Comparison of ENCODE assay signal across 9 mouse cellular contexts in the genomic region with DNA sequence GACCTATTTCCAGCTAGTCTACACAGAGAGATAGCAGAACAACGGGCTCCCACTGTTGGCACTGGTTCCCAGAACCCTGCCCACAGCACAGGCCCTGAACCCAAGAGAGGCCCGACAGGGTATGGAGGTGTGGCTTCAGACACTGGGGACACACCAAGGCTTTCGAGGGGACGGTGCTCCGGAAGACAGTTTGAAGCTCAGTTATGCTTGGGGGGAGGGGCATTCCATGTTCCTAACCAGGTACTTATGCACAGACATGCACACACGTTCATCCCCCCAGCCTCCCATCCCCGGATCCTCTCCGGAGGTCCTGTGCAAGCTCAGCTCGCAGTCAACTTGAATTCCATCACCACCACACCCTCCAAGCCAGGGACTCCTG. TPM values are rescaled to one million over a fixed set of nuclear protein-coding genes. Genes with fewer than 3 reads are reported as not detected.
DNase-seq lines count a peak whose midpoint lies in the region; ATAC-seq and TF ChIP-seq lines count a peak whose summit lies in the region.
"Had no signal": no experiment of that assay in that cellular context is flagged by ENCODE, and none has a peak within 500 bp of the region (broad histone marks: within the 10 kb centered on the region; RNA-seq: fewer than 3 reads in every experiment).

No protein-coding gene starts in this region.

- H3K4me3 ChIP-seq in bone marrow, adult 2 months (replicated peaks; ENCODE audit: control insufficient read depth, low read depth, low read length): no peak overlapping the region
- no peak overlapping the region for H3K4me3 ChIP-seq in hindbrain, embryonic 15.5 days
- H3K4me3 ChIP-seq in spleen, adult 2 months (ENCODE audit: extremely low read depth, insufficient read depth, insufficient read length): peak overlapping the region; percentile 22; the same call in 1 of the 2 replicates

- no peak for TF ChIP-seq POLR2A in bone marrow, adult 2 months (IDR thresholded peaks at IDR 0.05; ENCODE audit: borderline replicate concordance, control insufficient read depth, low read depth, low read length)
- TF ChIP-seq POLR2A in spleen, adult 2 months (IDR thresholded peaks at IDR 0.05; ENCODE audit: low read depth, low read length): no peak

- no peaks in the 10 kb centered on the region for H3K36me3 ChIP-seq in hindbrain, embryonic 15.5 days
- H3K36me3 ChIP-seq in spleen, adult 2 months (ENCODE audit: control insufficient read depth, insufficient read depth, low read length): no peaks in the 10 kb centered on the region

- DNase-seq in spleen, adult 2 months (ENCODE audit: low read depth in 1 of 2, low spot score in 2 of 2): peak in 1 of 2 experiments; percentile 64
- DNase-seq in urinary bladder, postnatal 14 days (ENCODE audit: low spot score): no peak
- DNase-seq in adrenal gland, postnatal 10 days: no peak
- DNase-seq in MN1 (ENCODE audit: low spot score): no peak
- DNase-seq: lung, postnatal 14 days; right cerebral cortex, postnatal 4 days had no signal

- no peak for TF ChIP-seq CTCF in bone marrow, adult 2 months (IDR thresholded peaks at IDR 0.05; ENCODE audit: control insufficient read depth, insufficient read depth, low read length)
- no peak for TF ChIP-seq CTCF in spleen, adult 2 months (IDR thresholded peaks at IDR 0.05; ENCODE audit: extremely low read depth, insufficient read depth, insufficient read length, insufficient replicate concordance)

- no peak overlapping the region for H3K9ac ChIP-seq in hindbrain, embryonic 15.5 days

- no peaks in the 10 kb centered on the region for H3K27me3 ChIP-seq in hindbrain, embryonic 15.5 days
- H3K27me3 ChIP-seq in spleen, adult 2 months (ENCODE audit: control insufficient read depth, insufficient read depth, low read length): no peaks in the 10 kb centered on the region

- peaks cover 9% of the 10 kb centered on the region for H3K4me1 ChIP-seq in bone marrow, adult 2 months (ENCODE audit: control insufficient read depth, insufficient read depth, low read length)
- H3K4me1 ChIP-seq in hindbrain, embryonic 15.5 days (replicated peaks): peaks cover 76% of the 10 kb centered on the region
- peaks cover 55% of the 10 kb centered on the region for H3K4me1 ChIP-seq in spleen, adult 2 months (ENCODE audit: control insufficient read depth, insufficient read depth, insufficient read length)

- whole genome bisulfite sequencing in bone marrow, adult 2 months: under 1% methylated on average over 9 of the region's 9 CpGs
- WGBS in hindbrain, embryonic 15.5 days: 31% methylated on average over 9 of the region's 9 CpGs
- WGBS in spleen, adult 2 months: 3% methylated on average over 9 of the region's 9 CpGs

- H3K9me3 ChIP-seq in hindbrain, embryonic 15.5 days: no peaks in the 10 kb centered on the region

- ATAC-seq in CD4-positive, CD25-positive, alpha-beta regulatory T cell, adult 4 months: peak; percentile 7
- no peak for ATAC-seq in hindbrain, embryonic 15.5 days (ENCODE audit: low FRiP score, low read depth)

- peak overlapping the region; percentile 44 for H3K27ac ChIP-seq in bone marrow, adult 2 months (ENCODE audit: control insufficient read depth, insufficient read depth, low read depth, low read length, poor library complexity)
- H3K27ac ChIP-seq in hindbrain, embryonic 15.5 days (replicated peaks): no peak overlapping the region
- peak overlapping the region; percentile 85 for H3K27ac ChIP-seq in spleen, adult 2 months (ENCODE audit: insufficient read depth, low read length)

- peak overlapping the region; percentile 37 for H3K4me2 ChIP-seq in hindbrain, embryonic 15.5 days

RNA-seq across cellular contexts. Expression of a gene that starts 4.8 kb away (rescaled TPM):
- polyA plus RNA-seq in CD4-positive, CD25-positive, alpha-beta regulatory T cell, adult 4 months (2017; shearing (Covaris generic)): 10 to 100 TPM; 48.6 to 70.7 TPM
- polyA plus RNA-seq in bone marrow, adult 2 months (2011; ENCODE audit: insufficient read depth, insufficient read length, low replicate concordance, missing spikeins): 11.2 and 14.1 TPM in 2 replicates
- 86.6 and 123 TPM in 2 replicates for polyA plus RNA-seq in hindbrain, embryonic 15.5 days (2015; fragmentation: Nextera tagmentation; extraction: Ambion mirVana)
- 147 and 149 TPM in 2 replicates for polyA plus RNA-seq in spleen, adult 2 months (2012; rRNA removed)
- total RNA-seq in adrenal gland, postnatal 10 days (2021): 10 to 100 TPM; 87.9 to 89.8 TPM
